Mouse (Mus musculus): Measurements from ENCODE around the gene Mrpl50.

- no peak for TF ChIP-seq CTCF (IDR thresholded peaks at IDR 0.05)
- no peak for TF ChIP-seq POLR2A (IDR thresholded peaks at IDR 0.05; ENCODE audit: insufficient read depth, low read depth, low read length)
Measured at GRCm38 (mm10) chr4:49535675-49536294, 14.9 kb upstream of the Mrpl50 start.
